Mouse (Mus musculus) MEL (cell line): ENCODE data around the gene Gm6904.
"Not testable (repeated sequence)": the region's sequence is repeated elsewhere in the genome, so short reads cannot be mapped to it uniquely, and the experiment has no call there.

ENCODE experiments used
- EP300 ChIP-seq, 2 experiments: IDR thresholded peaks; 2 replicates each; pipeline ENCODE4 v1.6.1; 2011; ENCODE audit warnings: improper control_type of control experiment in 2 of 2, low read length in 2 of 2, low read depth in 1 of 2, mild to moderate bottlenecking in 1 of 2
- MAX ChIP-seq: IDR thresholded peaks from 2 replicates; pipeline ENCODE4 v1.6.1; 2011; ENCODE audit warnings: low read length, improper control_type of control experiment
- POLR2AphosphoS2 ChIP-seq: IDR thresholded peaks from 2 replicates; pipeline ENCODE4 v1.6.1; 2011; ENCODE audit warnings: low read length, improper control_type of control experiment
- USF2 ChIP-seq, 2 experiments: IDR thresholded peaks; 2 replicates each; pipeline ENCODE4 v1.6.1; 2011 to 2012; ENCODE audit warnings: improper control_type of control experiment in 2 of 2, low read length in 2 of 2, borderline replicate concordance in 1 of 2, inconsistent platforms in 1 of 2, low read depth in 1 of 2, mild to moderate bottlenecking in 1 of 2; ENCODE audit not compliant: insufficient read depth in 1 of 2

GRCm38 (mm10) chr14:59250350-59250749 is 9.7 kb downstream of the Gm6904 start:
- not testable (repeated sequence) for TF ChIP-seq MAX; POLR2AphosphoS2; EP300 (IDR thresholded peaks at IDR 0.05; ENCODE audit: low read depth in 1 of 2, low read length in 2 of 2); USF2 (IDR thresholded peaks at IDR 0.05; ENCODE audit: borderline replicate concordance in 1 of 2, insufficient read depth in 1 of 2, low read depth in 1 of 2, low read length in 2 of 2)
